Mouse (Mus musculus): ENCODE data around the gene Sctr. TPM values are rescaled to one million over a fixed set of nuclear protein-coding genes. Genes with fewer than 3 reads are reported as not detected.
A peak's percentile ranks its signal among the peaks of the same experiment; 100 is the strongest.

The Sctr gene
- polyA plus RNA-seq, 1 experiment from 2014 or later = 0.26 TPM

- Histone ChIP-seq H3K27me3 (peaks cover 14% of the 10 kb centered on the region), H3K4me3 (0 out of 2 replicates have a peak overlapping the region, but pooled peaks have one; percentile 39), H3K4me1 (peaks cover 19% of the 10 kb centered on the region), H3K9ac (no peak overlapping the region), H3K4me2 (0 out of 2 replicates have a peak overlapping the region, but pooled peaks have one; percentile 87), H3K36me3 (no peaks in the 10 kb centered on the region), H3K9me3 (no peaks in the 10 kb centered on the region), H3K27ac (no peak overlapping the region)
- WGBS = 34% methylated on average over 4 of the region's 4 CpGs
- ATAC-seq (ENCODE audit: insufficient number of reproducible peaks, low FRiP score, low TSS enrichment, low read depth) = no peak
These were observed 67.6 kb downstream of the Sctr start for GRCm38 (mm10) chr1:120074307-120074702.

GRCm38 (mm10) chr1:120074931-120075330, 68.2 kb downstream of the Sctr start:
- 52% methylated on average over 4 of the region's 4 CpGs for WGBS
- H3K27ac ChIP-seq = no peak overlapping the region
- H3K4me3 ChIP-seq = no peak overlapping the region
- no peak for ATAC-seq (ENCODE audit: insufficient number of reproducible peaks, low FRiP score, low TSS enrichment, low read depth)
- H3K4me2 ChIP-seq = no peak overlapping the region
- H3K27me3 ChIP-seq = peaks cover 14% of the 10 kb centered on the region
- no peaks in the 10 kb centered on the region for H3K36me3 ChIP-seq
- H3K9ac ChIP-seq = no peak overlapping the region
- no peaks in the 10 kb centered on the region for H3K9me3 ChIP-seq
- H3K4me1 ChIP-seq = peaks cover 17% of the 10 kb centered on the region

- Histone ChIP-seq H3K27ac (no peak overlapping the region), H3K36me3 (no peaks in the 10 kb centered on the region), H3K4me3 (no peak overlapping the region), H3K27me3 (peaks cover 14% of the 10 kb centered on the region), H3K4me2 (no peak overlapping the region), H3K9ac (no peak overlapping the region), H3K9me3 (no peaks in the 10 kb centered on the region), H3K4me1 (peaks cover 17% of the 10 kb centered on the region)
- no peak for ATAC-seq (ENCODE audit: insufficient number of reproducible peaks, low FRiP score, low TSS enrichment, low read depth)
- 68% methylated on average over 5 of the region's 5 CpGs for WGBS
These were observed 68.8 kb downstream of the Sctr start for GRCm38 (mm10) chr1:120075507-120075906.

GRCm38 (mm10) chr1:120077746-120078410, 71.2 kb downstream of the Sctr start:
- Histone ChIP-seq H3K9ac (no peak overlapping the region), H3K4me3 (no peak overlapping the region), H3K27me3 (peaks cover 7% of the 10 kb centered on the region), H3K36me3 (no peaks in the 10 kb centered on the region), H3K4me2 (no peak overlapping the region), H3K27ac (no peak overlapping the region), H3K4me1 (peaks cover 20% of the 10 kb centered on the region), H3K9me3 (no peaks in the 10 kb centered on the region)
- ATAC-seq (ENCODE audit: insufficient number of reproducible peaks, low FRiP score, low TSS enrichment, low read depth) = no peak
- WGBS = 28% methylated on average over 9 of the region's 9 CpGs

GRCm38 (mm10) chr1:120080632-120081031, 73.9 kb downstream of the Sctr start:
- H3K9ac ChIP-seq = no peak overlapping the region
- 100% methylated on average over 1 of the region's 1 CpGs for WGBS

GRCm38 (mm10) chr1:120082957-120083585, 76.4 kb downstream of the Sctr start:
- Histone ChIP-seq H3K4me1 (peaks cover 18% of the 10 kb centered on the region), H3K9me3 (no peaks in the 10 kb centered on the region), H3K4me3 (no peak overlapping the region), H3K9ac (no peak overlapping the region), H3K27me3 (no peaks in the 10 kb centered on the region), H3K27ac (0 out of 2 replicates have a peak overlapping the region, but pooled peaks have one; percentile 27), H3K4me2 (0 out of 2 replicates have a peak overlapping the region, but pooled peaks have one; percentile 14), H3K36me3 (no peaks in the 10 kb centered on the region)
- WGBS = 25% methylated on average over 7 of the region's 7 CpGs
- ATAC-seq (ENCODE audit: insufficient number of reproducible peaks, low FRiP score, low TSS enrichment, low read depth) = peak; percentile 16; the same call in 1 of the 2 replicates

More at GRCm38 (mm10) chr1:120080632-120081031, 73.9 kb downstream of the Sctr start:
- ATAC-seq (ENCODE audit: insufficient number of reproducible peaks, low FRiP score, low TSS enrichment, low read depth) = no peak
- Histone ChIP-seq H3K27ac (no peak overlapping the region), H3K4me2 (no peak overlapping the region), H3K9me3 (no peaks in the 10 kb centered on the region), H3K4me1 (peaks cover 18% of the 10 kb centered on the region), H3K27me3 (no peaks in the 10 kb centered on the region), H3K36me3 (no peaks in the 10 kb centered on the region), H3K4me3 (no peak overlapping the region)

- H3K27me3 ChIP-seq = no peaks in the 10 kb centered on the region
- peaks cover 18% of the 10 kb centered on the region for H3K4me1 ChIP-seq
- no peaks in the 10 kb centered on the region for H3K9me3 ChIP-seq
- H3K36me3 ChIP-seq = no peaks in the 10 kb centered on the region
- 33% methylated on average over 5 of the region's 5 CpGs for WGBS
- no peak overlapping the region for H3K4me2 ChIP-seq
- H3K9ac ChIP-seq = no peak overlapping the region
- no peak overlapping the region for H3K4me3 ChIP-seq
- ATAC-seq (ENCODE audit: insufficient number of reproducible peaks, low FRiP score, low TSS enrichment, low read depth) = no peak
- no peak overlapping the region for H3K27ac ChIP-seq
These were observed 77.3 kb downstream of the Sctr start for GRCm38 (mm10) chr1:120083921-120084517.

- H3K27me3 ChIP-seq = no peaks in the 10 kb centered on the region
- ATAC-seq (ENCODE audit: insufficient number of reproducible peaks, low FRiP score, low TSS enrichment, low read depth) = no peak
- 72% methylated on average over 3 of the region's 3 CpGs for WGBS
- H3K4me3 ChIP-seq = no peak overlapping the region
- H3K9me3 ChIP-seq = no peaks in the 10 kb centered on the region
- H3K36me3 ChIP-seq = no peaks in the 10 kb centered on the region
- H3K4me1 ChIP-seq = peaks cover 18% of the 10 kb centered on the region
- no peak overlapping the region for H3K9ac ChIP-seq
- H3K4me2 ChIP-seq = no peak overlapping the region
- no peak overlapping the region for H3K27ac ChIP-seq
These were observed 79.0 kb downstream of the Sctr start for GRCm38 (mm10) chr1:120085696-120086095.

GRCm38 (mm10) chr1:120086644-120087043, 80.0 kb downstream of the Sctr start:
- WGBS = 71% methylated on average over 13 of the region's 13 CpGs
- H3K27me3 ChIP-seq = no peaks in the 10 kb centered on the region
- H3K4me3 ChIP-seq = no peak overlapping the region
- no peak overlapping the region for H3K27ac ChIP-seq
- no peaks in the 10 kb centered on the region for H3K9me3 ChIP-seq
- H3K9ac ChIP-seq = no peak overlapping the region
- no peak for ATAC-seq (ENCODE audit: insufficient number of reproducible peaks, low FRiP score, low TSS enrichment, low read depth)
- peaks cover 18% of the 10 kb centered on the region for H3K4me1 ChIP-seq
- H3K4me2 ChIP-seq = no peak overlapping the region
- no peaks in the 10 kb centered on the region for H3K36me3 ChIP-seq

- WGBS = 27% methylated on average over 4 of the region's 5 CpGs
- H3K27ac ChIP-seq = no peak overlapping the region
- no peak overlapping the region for H3K4me2 ChIP-seq
- H3K4me1 ChIP-seq = 0 out of 2 replicates have a peak, but pooled peaks cover under 1% of the 10 kb centered on the region
- no peaks in the 10 kb centered on the region for H3K27me3 ChIP-seq
- H3K36me3 ChIP-seq = no peaks in the 10 kb centered on the region
- no peak for ATAC-seq (ENCODE audit: insufficient number of reproducible peaks, low FRiP score, low TSS enrichment, low read depth)
- H3K4me3 ChIP-seq = no peak overlapping the region
- H3K9ac ChIP-seq = no peak overlapping the region
- H3K9me3 ChIP-seq = peaks cover 3% of the 10 kb centered on the region; the same call in 1 of the 2 replicates
These were observed 82.5 kb downstream of the Sctr start for GRCm38 (mm10) chr1:120089180-120089579.

GRCm38 (mm10) chr1:120090880-120091570, 84.3 kb downstream of the Sctr start:
- H3K36me3 ChIP-seq = no peaks in the 10 kb centered on the region
- H3K4me1 ChIP-seq = no peaks in the 10 kb centered on the region
- no peak overlapping the region for H3K4me2 ChIP-seq
- no peak overlapping the region for H3K4me3 ChIP-seq
- peak; percentile 18; the same call in 1 of the 2 replicates for ATAC-seq (ENCODE audit: insufficient number of reproducible peaks, low FRiP score, low TSS enrichment, low read depth)
- no peak overlapping the region for H3K27ac ChIP-seq
- 74% methylated on average over 8 of the region's 8 CpGs for WGBS
- peaks cover 3% of the 10 kb centered on the region; the same call in 1 of the 2 replicates for H3K9me3 ChIP-seq
- H3K27me3 ChIP-seq = no peaks in the 10 kb centered on the region
- no peak overlapping the region for H3K9ac ChIP-seq

All from limb, embryonic 15.5 days (tissue).